Mouse (Mus musculus) spleen, postnatal 4 days (tissue): ENCODE data around the gene Cysrt1.

Source experiments
- DNase-seq, 2 experiments: peaks; one replicate each; pipeline ENCODE4 v3.0.0; 2022; ENCODE audit warnings: low spot score in 2 of 2

The Cysrt1 gene

DNA sequence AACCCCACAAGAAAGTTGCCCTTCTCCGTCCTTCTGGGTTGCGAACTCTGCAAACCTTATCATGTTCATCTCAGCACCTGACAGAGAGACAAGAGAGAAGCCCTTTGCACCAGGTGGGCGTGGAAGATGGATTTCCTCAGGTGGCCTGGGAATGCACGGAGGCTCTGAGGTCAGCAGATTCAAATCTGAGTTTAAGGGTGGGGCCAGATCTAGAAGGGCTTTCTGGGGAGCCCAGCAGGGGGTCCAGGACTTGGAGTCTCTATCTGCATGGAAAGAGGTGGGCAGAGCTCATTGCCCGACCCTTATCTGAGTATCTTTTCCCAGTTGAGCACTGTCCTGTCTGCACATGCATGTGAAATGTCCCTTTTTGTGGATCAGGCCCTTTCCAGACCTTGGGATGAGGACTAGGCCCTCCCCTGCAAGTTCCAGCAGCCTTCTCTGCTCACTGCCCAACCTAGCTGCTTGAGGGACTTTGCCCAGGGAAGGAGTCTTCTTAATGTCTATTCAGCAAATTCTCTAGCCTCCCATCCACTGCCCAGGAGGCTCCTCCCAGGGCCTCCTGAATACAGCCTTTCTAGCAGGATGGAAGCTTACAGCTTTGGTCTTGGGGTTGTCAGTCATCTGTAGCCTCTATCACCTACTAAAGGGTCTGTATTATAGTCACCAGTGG, 7.6 kb downstream of the Cysrt1 start:
- no peak for DNase-seq

DNA sequence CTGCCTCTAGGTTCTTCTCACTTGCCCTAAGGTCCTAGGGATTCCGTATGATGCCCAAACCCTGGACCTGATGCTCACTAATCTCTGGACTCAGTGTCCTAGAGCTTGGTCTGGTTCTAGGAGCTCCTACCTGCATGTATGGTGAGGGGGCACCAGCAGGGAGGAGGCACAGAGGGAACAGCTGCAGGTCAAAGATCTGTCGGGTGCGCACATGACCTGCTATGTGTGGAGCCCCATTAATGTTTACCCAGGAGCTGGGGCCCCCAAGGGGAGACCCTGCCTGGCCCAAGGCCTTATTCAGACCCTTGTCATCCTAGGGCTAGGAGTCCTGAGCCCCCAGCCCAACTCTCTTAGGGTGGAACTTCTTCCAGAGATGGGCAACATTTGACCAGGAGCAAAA, 8.2 kb downstream of the Cysrt1 start, which contains the start of gene Slc34a3:
Gene Slc34a3 (minus strand): TSS at position 315 of the 400 bp plus-strand sequence.
- DNase-seq = no peak

GRCm38 (mm10) chr2:25233421-25233820, 8.8 kb downstream of the Cysrt1 start:
- DNase-seq = no peak

DNA sequence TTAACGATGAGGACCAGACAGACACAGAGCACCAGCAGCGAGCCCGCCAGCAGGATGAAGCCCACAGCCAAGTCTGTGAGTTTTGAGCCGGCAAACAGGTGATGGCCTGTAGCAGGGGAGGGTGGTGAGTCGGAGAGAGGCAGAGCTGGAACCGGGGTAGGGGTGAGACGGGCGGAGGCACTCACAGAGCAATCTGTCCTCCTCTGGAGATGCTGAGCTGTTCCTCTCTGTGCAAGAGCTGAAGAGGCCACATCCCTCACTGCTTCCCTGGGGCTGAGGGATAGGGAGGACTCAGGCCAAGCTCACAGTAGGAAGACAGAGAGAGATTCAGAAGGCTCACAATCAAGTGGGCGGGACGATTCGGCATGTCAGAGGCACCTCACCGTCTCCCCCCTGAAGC, 11.2 kb downstream of the Cysrt1 start:
- no peak for DNase-seq

GRCm38 (mm10) chr2:25230581-25230980, 11.7 kb downstream of the Cysrt1 start:
- DNase-seq = no peak

DNA sequence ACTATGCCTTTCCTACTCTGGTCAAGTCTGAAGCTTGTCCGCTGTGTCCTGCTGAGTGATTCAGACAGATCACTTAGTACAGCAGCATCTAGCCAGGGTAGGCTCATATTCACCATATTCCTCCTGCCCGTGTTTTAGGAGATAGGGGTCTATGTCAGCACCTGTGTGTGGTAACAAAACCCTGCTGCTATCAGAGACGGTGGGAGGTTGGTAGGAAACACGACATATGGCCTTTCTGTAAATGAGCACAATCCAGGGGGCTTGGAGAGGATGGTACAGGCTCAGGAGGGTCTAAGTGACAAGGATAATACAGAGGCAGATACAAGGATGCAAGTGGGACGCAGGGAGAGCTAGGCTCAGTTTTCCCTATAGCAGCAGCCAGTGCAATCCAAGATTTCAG, 12.7 kb downstream of the Cysrt1 start:
- no peak for DNase-seq

DNA sequence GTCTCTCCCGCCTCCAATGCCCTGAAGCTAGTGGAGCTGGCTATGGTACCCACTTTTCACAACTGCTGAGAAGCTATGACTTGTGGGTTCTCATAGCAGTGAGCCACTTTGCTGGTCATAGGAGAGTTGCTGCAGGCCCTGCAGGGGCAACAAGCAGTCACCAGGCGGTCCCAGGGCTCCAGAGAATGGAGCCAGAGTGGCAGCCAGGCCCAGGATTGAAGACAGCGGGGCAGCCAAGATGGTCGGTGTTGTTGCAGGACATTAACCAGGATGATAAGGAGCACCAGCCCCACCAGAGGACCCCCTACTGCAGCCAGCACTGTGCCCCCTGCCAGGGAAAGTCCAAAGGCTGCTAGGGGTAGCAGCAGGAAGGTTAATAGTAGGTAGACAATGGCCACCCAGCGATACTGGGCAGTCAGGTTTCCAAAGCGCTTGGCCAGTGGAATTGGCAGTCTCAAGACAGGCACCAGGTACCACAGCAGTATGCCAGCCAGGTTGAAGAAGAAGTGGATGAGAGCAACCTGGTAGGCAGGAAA, 13.2 kb downstream of the Cysrt1 start:
- no peak for DNase-seq

GRCm38 (mm10) chr2:25228431-25228889, 13.8 kb downstream of the Cysrt1 start:
- peak; percentile 91 to 97 for DNase-seq

DNA sequence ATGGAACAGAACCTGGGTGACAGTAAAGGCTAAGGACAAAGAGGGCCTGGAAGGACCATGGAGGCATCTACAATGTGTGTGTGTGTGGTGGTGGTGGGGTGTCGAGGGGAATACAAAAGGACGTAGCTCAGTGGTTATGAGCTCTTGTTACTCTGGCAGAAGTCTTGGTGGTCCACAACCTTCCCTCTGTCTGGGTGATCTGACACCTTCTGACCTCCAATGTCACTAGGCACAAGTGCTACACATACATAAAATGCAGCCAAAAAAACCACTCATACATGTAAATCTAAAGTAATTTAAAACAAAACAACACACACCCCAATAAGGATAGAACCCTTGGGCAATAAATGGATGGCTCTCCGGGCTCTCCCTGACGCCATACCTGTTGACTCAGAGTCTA, 14.8 kb downstream of the Cysrt1 start:
- no peak for DNase-seq

DNA sequence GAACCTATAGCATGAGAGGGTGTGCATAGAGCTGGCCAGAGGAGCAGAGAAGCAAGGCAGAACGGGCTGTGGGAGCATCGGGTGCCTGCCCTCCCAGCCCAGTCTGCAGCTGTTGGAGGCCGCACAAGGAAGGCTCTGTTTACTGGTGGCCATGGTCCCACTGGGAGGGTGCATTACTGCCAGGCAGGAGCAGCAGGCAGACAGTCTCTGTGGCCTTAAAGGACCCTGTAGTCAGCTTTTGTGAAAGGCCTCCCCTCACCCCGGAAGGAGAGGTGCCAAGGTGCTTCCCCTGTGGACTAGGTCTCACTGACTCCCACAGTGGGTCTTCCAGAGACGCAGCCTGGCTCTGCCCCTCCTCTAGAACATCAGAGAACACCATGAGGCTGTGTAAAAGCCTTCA, 15.4 kb downstream of the Cysrt1 start:
- DNase-seq = no peak

GRCm38 (mm10) chr2:25225811-25226379, 16.4 kb downstream of the Cysrt1 start:
- no peak for DNase-seq

- DNase-seq = peak; percentile 96 to 98
Measured at GRCm38 (mm10) chr2:25224766-25225752, 17.2 kb downstream of the Cysrt1 start.

- no peak for DNase-seq
Measured at GRCm38 (mm10) chr2:25224492-25224765, 17.8 kb downstream of the Cysrt1 start, which contains the start of gene Tubb4b. Gene Tubb4b, minus strand, starts transcription at chr2:25224702.

- peak; percentile 93 to 95 for DNase-seq
Measured at GRCm38 (mm10) chr2:25223681-25224491, 18.4 kb downstream of the Cysrt1 start.

DNA sequence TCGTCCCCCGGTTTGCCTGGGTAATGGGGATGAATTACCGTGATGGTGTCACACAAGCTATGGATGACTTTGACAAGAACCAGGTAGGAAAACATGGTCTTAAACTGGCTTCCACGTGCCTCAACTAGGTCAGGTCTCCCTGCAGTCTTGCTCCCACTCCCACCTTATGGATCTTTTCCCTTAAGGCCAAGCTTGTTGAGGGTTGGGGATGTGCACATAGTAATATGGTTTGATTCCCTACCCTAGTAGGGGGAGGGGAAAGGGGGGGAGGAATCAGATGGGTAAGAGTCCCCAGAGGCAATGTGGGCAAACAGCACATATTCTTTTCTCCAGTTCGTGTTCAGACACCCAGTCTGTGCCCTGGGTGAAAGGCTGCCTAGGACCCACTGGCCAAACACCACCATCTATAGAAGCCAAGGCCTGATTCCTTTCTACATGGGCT, 20.9 kb downstream of the Cysrt1 start:
- no peak for DNase-seq

GRCm38 (mm10) chr2:25218445-25218844, 23.8 kb downstream of the Cysrt1 start, which contains the start of gene Fam166a:
Gene Fam166a, plus strand, starts transcription at chr2:25218745.
- DNase-seq = no peak

DNA sequence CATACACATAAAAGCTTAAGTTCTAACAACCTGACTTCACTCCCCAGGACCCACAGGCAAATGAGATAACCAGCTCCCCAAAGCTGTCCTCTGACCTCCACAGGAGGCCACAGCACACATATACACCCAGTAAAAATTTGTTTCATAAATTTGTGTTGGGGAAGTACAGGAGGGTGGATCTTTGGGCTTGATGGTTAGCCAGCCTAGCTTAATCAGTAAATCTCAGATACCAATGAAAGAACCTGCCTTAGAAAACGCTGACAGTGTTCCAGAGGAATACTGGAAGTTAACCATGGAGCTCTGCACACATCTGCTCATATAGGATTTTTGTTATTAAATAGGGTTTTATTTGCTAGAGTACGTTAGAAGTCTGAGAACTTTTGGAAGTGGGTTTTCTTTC, 24.6 kb downstream of the Cysrt1 start:
- no peak for DNase-seq

GRCm38 (mm10) chr2:25214444-25214843, 27.8 kb downstream of the Cysrt1 start, which contains the start of gene Stpg3:
Gene Stpg3, minus strand, starts transcription at chr2:25214637.
- no peak for DNase-seq

- no peak for DNase-seq
Measured at GRCm38 (mm10) chr2:25213266-25213865, 28.9 kb downstream of the Cysrt1 start.

DNA sequence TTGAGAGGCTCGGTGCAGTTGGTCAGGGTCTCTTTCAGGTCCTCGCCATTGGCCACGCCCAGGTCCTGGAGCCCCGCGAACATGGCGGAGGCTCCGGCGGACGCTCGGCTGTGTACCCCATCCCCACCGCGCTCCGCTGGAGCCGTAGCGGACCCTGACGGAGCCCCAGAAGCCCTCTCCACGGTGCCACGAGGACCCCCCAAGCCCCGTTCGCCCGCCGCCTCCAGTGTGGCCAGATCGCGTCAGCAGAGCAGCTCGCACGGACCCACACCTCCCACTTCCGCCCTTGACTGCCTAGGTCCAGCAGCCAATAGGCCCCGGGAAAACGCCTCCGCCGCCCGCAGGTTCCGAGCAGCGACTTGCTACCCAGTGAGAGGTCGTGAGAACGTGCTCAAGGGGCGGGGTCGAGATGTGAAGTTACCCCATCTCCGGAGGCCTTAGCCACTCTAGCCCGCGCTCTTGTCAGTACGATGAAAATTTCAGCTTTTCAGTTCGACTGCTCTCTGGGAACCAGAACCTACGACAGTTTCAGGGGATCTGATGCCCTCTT, 31.1 kb downstream of the Cysrt1 start, which contains the start of gene Nelfb:
Gene Nelfb (minus strand): TSS at position 369 of the 550 bp plus-strand sequence.
- peak; percentile 92 to 97 for DNase-seq
